Comparison of ENCODE assay signal across 16 mouse cellular contexts in the genomic region with DNA sequence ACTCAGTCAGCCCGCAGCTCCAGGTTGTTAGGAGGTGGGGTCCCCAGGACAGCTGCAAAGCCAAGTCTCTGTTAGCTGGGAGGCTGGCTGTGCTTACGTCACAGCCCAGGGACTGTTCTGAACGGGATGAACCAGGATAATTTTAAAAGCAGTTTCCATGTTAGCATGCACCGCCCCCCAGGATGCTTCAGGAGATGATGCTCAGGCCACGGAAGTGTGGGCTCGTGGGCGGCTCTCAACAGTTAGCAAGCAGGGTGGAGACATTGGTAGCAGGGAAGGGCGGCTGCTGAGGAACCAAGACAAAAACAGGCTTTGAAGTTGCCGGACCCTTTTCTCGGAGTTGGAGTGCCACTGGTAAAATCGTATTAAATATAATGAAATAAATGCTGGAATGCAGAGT. TPM values are rescaled to one million over a fixed set of nuclear protein-coding genes. Genes with fewer than 3 reads are reported as not detected.
A peak's percentile ranks its signal among the peaks of the same experiment; 100 is the strongest.
DNase-seq lines count a peak whose midpoint lies in the region; ATAC-seq and TF ChIP-seq lines count a peak whose summit lies in the region.
"Had no signal": no experiment of that assay in that cellular context is flagged by ENCODE, and none has a peak within 500 bp of the region (broad histone marks: within the 10 kb centered on the region; RNA-seq: fewer than 3 reads in every experiment).

No protein-coding gene starts in this region.

- H3K27me3 ChIP-seq in neural tube, embryonic 12.5 days (replicated peaks) = 0 out of 2 replicates have a peak, but pooled peaks cover 3% of the 10 kb centered on the region
- H3K27me3 ChIP-seq in neural tube, embryonic 15.5 days (replicated peaks) = no peaks in the 10 kb centered on the region
- no peaks in the 10 kb centered on the region for H3K27me3 ChIP-seq in kidney, embryonic 14.5 days (ENCODE audit: control insufficient read depth, insufficient read depth, low read length)
- H3K27me3 ChIP-seq in heart, embryonic 10.5 days (ENCODE audit: insufficient read depth, poor library complexity, severe bottlenecking) = no peaks in the 10 kb centered on the region
- H3K27me3 ChIP-seq: limb, embryonic 13.5 days had no signal

- DNase-seq in embryo, embryonic 10.5 days (ENCODE audit: low spot score) = peak; percentile 24
- no peak for DNase-seq in embryo, embryonic 11 days
- peak; percentile 62 to 89 for DNase-seq in left cerebral cortex, adult 9 months (ENCODE audit: low spot score in 2 of 2)
- no peak for DNase-seq in heart, embryonic 10.5 days (ENCODE audit: low spot score)
- DNase-seq in lung, adult 2 months = no peak
- DNase-seq: cerebellum, adult 2 months; kidney, adult 9 months; lung, adult 18-20 months; spleen, adult 18-20 months; thymus, adult 18-20 months had no signal

- H3K27ac ChIP-seq in neural tube, embryonic 12.5 days = no peak overlapping the region
- H3K27ac ChIP-seq in neural tube, embryonic 15.5 days (replicated peaks) = no peak overlapping the region
- H3K27ac ChIP-seq in kidney, embryonic 14.5 days (ENCODE audit: low read depth, low read length) = no peak overlapping the region
- no peak overlapping the region for H3K27ac ChIP-seq in heart, embryonic 10.5 days
- H3K27ac ChIP-seq: hindbrain, embryonic 14.5 days; limb, embryonic 13.5 days had no signal

- H3K36me3 ChIP-seq in neural tube, embryonic 12.5 days = no peaks in the 10 kb centered on the region
- no peaks in the 10 kb centered on the region for H3K36me3 ChIP-seq in neural tube, embryonic 15.5 days
- H3K36me3 ChIP-seq in kidney, embryonic 14.5 days (ENCODE audit: control insufficient read depth, insufficient read depth, low read length) = no peaks in the 10 kb centered on the region
- peaks cover 23% of the 10 kb centered on the region for H3K36me3 ChIP-seq in heart, embryonic 10.5 days

- no peaks in the 10 kb centered on the region for H3K9me3 ChIP-seq in neural tube, embryonic 12.5 days
- no peaks in the 10 kb centered on the region for H3K9me3 ChIP-seq in neural tube, embryonic 15.5 days (replicated peaks)
- no peaks in the 10 kb centered on the region for H3K9me3 ChIP-seq in kidney, embryonic 14.5 days (ENCODE audit: control insufficient read depth, low read length)
- no peaks in the 10 kb centered on the region for H3K9me3 ChIP-seq in heart, embryonic 10.5 days
- H3K9me3 ChIP-seq: limb, embryonic 13.5 days had no signal

- no peak for TF ChIP-seq CTCF in lung, adult 2 months (IDR thresholded peaks at IDR 0.05; ENCODE audit: insufficient read depth, low read length)

- H3K4me1 ChIP-seq in neural tube, embryonic 12.5 days = peaks cover 39% of the 10 kb centered on the region
- peaks cover 18% of the 10 kb centered on the region for H3K4me1 ChIP-seq in neural tube, embryonic 15.5 days
- no peaks in the 10 kb centered on the region for H3K4me1 ChIP-seq in kidney, embryonic 14.5 days (ENCODE audit: control insufficient read depth, insufficient read depth, low read length)
- H3K4me1 ChIP-seq in heart, embryonic 10.5 days = peaks cover 43% of the 10 kb centered on the region
- H3K4me1 ChIP-seq in lung, adult 2 months (ENCODE audit: control insufficient read depth, insufficient read depth, low read length) = no peaks in the 10 kb centered on the region

- no peak overlapping the region for H3K4me2 ChIP-seq in neural tube, embryonic 12.5 days (replicated peaks)
- H3K4me2 ChIP-seq in neural tube, embryonic 15.5 days = no peak overlapping the region
- H3K4me2 ChIP-seq in kidney, embryonic 14.5 days (replicated peaks; ENCODE audit: low read depth, low read length) = no peak overlapping the region
- H3K4me2 ChIP-seq: hindbrain, embryonic 14.5 days; limb, embryonic 13.5 days had no signal

- ATAC-seq in neural tube, embryonic 12.5 days (ENCODE audit: low FRiP score, low read depth) = no peak
- no peak for ATAC-seq in neural tube, embryonic 15.5 days (ENCODE audit: low FRiP score)
- ATAC-seq in kidney, embryonic 14.5 days (ENCODE audit: low FRiP score, low TSS enrichment) = no peak

- WGBS in neural tube, embryonic 12.5 days = 43% methylated on average over 11 of the region's 11 CpGs
- 45% methylated on average over 11 of the region's 11 CpGs for WGBS in neural tube, embryonic 15.5 days
- WGBS in kidney, embryonic 14.5 days = 60% methylated on average over 11 of the region's 11 CpGs
- 77% methylated on average over 11 of the region's 11 CpGs for WGBS in heart, embryonic 10.5 days
- WGBS in lung, adult 2 months = 85% methylated on average over 11 of the region's 11 CpGs

- TF ChIP-seq POLR2A in lung, adult 2 months (IDR thresholded peaks at IDR 0.05; ENCODE audit: borderline replicate concordance, extremely low read depth, low read depth, low read length) = no peak

- no peak overlapping the region for H3K4me3 ChIP-seq in neural tube, embryonic 12.5 days
- no peak overlapping the region for H3K4me3 ChIP-seq in neural tube, embryonic 15.5 days (replicated peaks)
- no peak overlapping the region for H3K4me3 ChIP-seq in kidney, embryonic 14.5 days (ENCODE audit: low read length)
- H3K4me3 ChIP-seq in heart, embryonic 10.5 days = no peak overlapping the region
- H3K4me3 ChIP-seq in lung, adult 2 months (replicated peaks; ENCODE audit: extremely low read depth, low read depth, low read length) = no peak overlapping the region
- H3K4me3 ChIP-seq: limb, embryonic 13.5 days; megakaryocyte, embryonic 14.5 days had no signal

- 0 out of 2 replicates have a peak overlapping the region, but pooled peaks have one; percentile 26 for H3K9ac ChIP-seq in neural tube, embryonic 12.5 days
- H3K9ac ChIP-seq in neural tube, embryonic 15.5 days (replicated peaks) = no peak overlapping the region
- no peak overlapping the region for H3K9ac ChIP-seq in kidney, embryonic 14.5 days (ENCODE audit: low read depth, low read length)
- H3K9ac ChIP-seq: hindbrain, embryonic 14.5 days; limb, embryonic 13.5 days had no signal

RNA-seq across cellular contexts. Expression of a gene that starts 45.0 kb away (rescaled TPM):
- polyA plus RNA-seq in neural tube, embryonic 12.5 days (2016; fragmentation: Nextera tagmentation; extraction: Ambion mirVana) = 25.2 and 25.8 TPM in 2 replicates
- 26.2 and 26.9 TPM in 2 replicates for polyA plus RNA-seq in neural tube, embryonic 15.5 days (2015; fragmentation: Nextera tagmentation; extraction: Ambion mirVana)
- 21.3 and 29.8 TPM in 2 replicates for polyA plus RNA-seq in kidney, embryonic 14.5 days (2014; fragmentation: Nextera tagmentation; extraction: Ambion mirVana)
- 36.8 and 43.1 TPM in 2 replicates for polyA plus RNA-seq in heart, embryonic 10.5 days (2016; fragmentation: Nextera tagmentation; extraction: Ambion mirVana)
- 15.8 and 22.4 TPM in 2 replicates for polyA plus RNA-seq in lung, adult 2 months (2012; rRNA removed)

RNA-seq across cellular contexts. Expression of a gene that starts 53.4 kb away (rescaled TPM):
- polyA plus RNA-seq in neural tube, embryonic 12.5 days (2016; fragmentation: Nextera tagmentation; extraction: Ambion mirVana) = 8.1 and 9.5 TPM in 2 replicates
- 16.0 and 16.9 TPM in 2 replicates for polyA plus RNA-seq in neural tube, embryonic 15.5 days (2015; fragmentation: Nextera tagmentation; extraction: Ambion mirVana)
- 6.5 and 8.5 TPM in 2 replicates for polyA plus RNA-seq in kidney, embryonic 14.5 days (2014; fragmentation: Nextera tagmentation; extraction: Ambion mirVana)
- polyA plus RNA-seq in heart, embryonic 10.5 days (2016; fragmentation: Nextera tagmentation; extraction: Ambion mirVana) = 2.0 and 3.6 TPM in 2 replicates
- polyA plus RNA-seq in lung, adult 2 months (2012; rRNA removed) = 0.49 and 0.62 TPM in 2 replicates

Comparison
In these comparisons a context has a peak if more than half of its experiments do, and no peak if none do; other contexts are left out.
1. DNase-seq: peak in embryo, embryonic 10.5 days (single experiment) and left cerebral cortex, adult 9 months (2 of 2); none in embryo, embryonic 11 days (single experiment), heart, embryonic 10.5 days (single experiment) and lung, adult 2 months (single experiment).